Comparison of ENCODE assay signal across 9 mouse cellular contexts in the genomic region with DNA sequence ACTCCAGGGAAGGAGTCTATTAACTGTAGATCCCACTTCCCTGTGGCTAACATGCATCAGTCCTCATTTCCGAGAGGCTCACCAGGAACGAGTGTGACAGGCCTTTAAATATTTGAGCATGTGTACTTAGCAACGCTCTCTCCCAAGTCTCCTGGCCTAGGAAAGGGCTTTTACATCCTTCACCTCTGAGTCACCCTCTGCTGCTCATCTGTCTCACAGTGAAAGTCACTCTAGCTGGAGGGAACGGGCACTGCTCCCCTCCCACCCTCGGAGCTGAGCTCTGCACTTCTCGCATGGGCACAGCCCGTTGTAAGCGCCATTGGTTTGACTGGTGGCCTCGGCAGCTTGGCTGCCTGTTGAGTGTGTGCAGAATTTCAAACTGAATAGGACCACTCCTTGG.
A peak's percentile ranks its signal among the peaks of the same experiment; 100 is the strongest.
DNase-seq lines count a peak whose midpoint lies in the region; ATAC-seq and TF ChIP-seq lines count a peak whose summit lies in the region.
"Had no signal": no experiment of that assay in that cellular context is flagged by ENCODE, and none has a peak within 500 bp of the region (broad histone marks: within the 10 kb centered on the region; RNA-seq: fewer than 3 reads in every experiment).

No protein-coding gene starts in this region.

- no peaks in the 10 kb centered on the region for H3K36me3 ChIP-seq in heart, embryonic 12.5 days
- H3K36me3 ChIP-seq: embryonic facial prominence, embryonic 15.5 days had no signal

- intact Hi-C loops in left cerebral cortex, adult 2 months (cut with DNase I), result no loop called here

- TF ChIP-seq POLR2A in embryonic fibroblast, embryonic 13.5 days (IDR thresholded peaks at IDR 0.05; ENCODE audit: low read depth, low read length), result no peak

- no peak for ATAC-seq in heart, embryonic 12.5 days (ENCODE audit: insufficient number of reproducible peaks, low FRiP score)
- ATAC-seq in Patski, result peak; percentile 83
- no peak for ATAC-seq in erythroid progenitor cell, adult 5-6 weeks (replicated peaks; ENCODE audit: low FRiP score, poor library complexity, severe bottlenecking)

- peak overlapping the region; percentile 65 for H3K27ac ChIP-seq in heart, embryonic 12.5 days (ENCODE audit: poor library complexity, severe bottlenecking)
- H3K27ac ChIP-seq in embryonic fibroblast, embryonic 13.5 days (ENCODE audit: insufficient read depth, low read length), result peak overlapping the region; percentile 9; the same call in 1 of the 2 replicates
- no peak overlapping the region for H3K27ac ChIP-seq in left cerebral cortex, adult 2 months
- H3K27ac ChIP-seq: embryonic facial prominence, embryonic 15.5 days had no signal

- H3K4me1 ChIP-seq in heart, embryonic 12.5 days (replicated peaks), result peaks cover 50% of the 10 kb centered on the region
- peaks cover 9% of the 10 kb centered on the region for H3K4me1 ChIP-seq in embryonic fibroblast, embryonic 13.5 days (ENCODE audit: control insufficient read depth, insufficient read depth, low read length)

- H3K9me3 ChIP-seq in heart, embryonic 12.5 days (replicated peaks), result no peaks in the 10 kb centered on the region
- H3K9me3 ChIP-seq: embryonic facial prominence, embryonic 15.5 days had no signal

- 46% methylated on average over 9 of the region's 9 CpGs for WGBS in heart, embryonic 12.5 days

- no peaks in the 10 kb centered on the region for H3K27me3 ChIP-seq in heart, embryonic 12.5 days (replicated peaks)
- no peaks in the 10 kb centered on the region for H3K27me3 ChIP-seq in Patski
- H3K27me3 ChIP-seq: embryonic facial prominence, embryonic 15.5 days had no signal

- in situ Hi-C loops in Patski (cut with MboI; ENCODE audit: low pct_unique_long_range_greater_than_20kb), result loop anchor here (5.0 kb wide), 1 partner anchor 168 kb away; the partner anchor contains the start of gene Tspan9

- no peak for DNase-seq in heart, postnatal 4 days
- no peak for DNase-seq in Patski (ENCODE audit: low read depth, low spot score)
- peak; percentile 47 for DNase-seq in mesoderm, embryonic 11.5 days (ENCODE audit: low read depth, low spot score)
- no peak for DNase-seq in left cerebral cortex, adult 2 months (ENCODE audit: extremely low spot score in 1 of 2, low spot score in 2 of 2)
- DNase-seq in right cerebral cortex, postnatal 4 days, result no peak

- CTCF ChIA-PET in Patski (lab: Charles Lee), result no interaction called here

- H3K4me2 ChIP-seq in heart, embryonic 12.5 days, result no peak overlapping the region
- H3K4me2 ChIP-seq: embryonic facial prominence, embryonic 15.5 days had no signal

- POLR2A ChIA-PET in Patski (lab: Charles Lee), result interaction anchor here (0.6 kb wide), 1 partner anchor 472 kb away, joined by 3 read pairs; no protein-coding TSS in a partner anchor

- TF ChIP-seq CTCF in Patski (IDR thresholded peaks at IDR 0.05), result no peak
- no peak for TF ChIP-seq CTCF in embryonic fibroblast, embryonic 13.5 days (IDR thresholded peaks at IDR 0.05; ENCODE audit: borderline replicate concordance, insufficient read depth, low read length)
- TF ChIP-seq CTCF in left cerebral cortex, adult 2 months (IDR thresholded peaks at IDR 0.05), result no peak

- peak overlapping the region; percentile 19; the same call in 1 of the 2 replicates for H3K9ac ChIP-seq in heart, embryonic 12.5 days
- H3K9ac ChIP-seq: embryonic facial prominence, embryonic 15.5 days had no signal

- H3K4me3 ChIP-seq in heart, embryonic 12.5 days, result no peak overlapping the region
- H3K4me3 ChIP-seq in embryonic fibroblast, embryonic 13.5 days (ENCODE audit: insufficient read depth, low read length), result no peak overlapping the region
- H3K4me3 ChIP-seq in left cerebral cortex, adult 2 months, result no peak overlapping the region
- H3K4me3 ChIP-seq: embryonic facial prominence, embryonic 15.5 days had no signal
